Mouse (Mus musculus) stomach, embryonic 14.5 days (tissue): ENCODE data around the gene Prr12. TPM values are rescaled to one million over a fixed set of nuclear protein-coding genes. Genes with fewer than 3 reads are reported as not detected.

ENCODE experiments used
- ATAC-seq: fragments of 200-750 bp; cut with Nextera tagmentation; 2 replicates; pipeline ENCODE4 v1.8.0; 2017; ENCODE audit warnings: low read depth, moderate TSS enrichment; ENCODE audit not compliant: insufficient number of reproducible peaks, insufficient read depth, low FRiP score
- H3K27ac ChIP-seq: fragments of 300-500 bp; sonication (generic); 2 replicates; pipeline ENCODE4 v1.5.1; 2014; ENCODE audit warnings: mild to moderate bottlenecking, low read length, moderate library complexity, mixed read lengths
- H3K27me3 ChIP-seq: fragments of 300-500 bp; sonication (generic); 2 replicates; pipeline ENCODE4 v1.6.1; 2014; ENCODE audit warnings: low read length, control low read depth, mixed read lengths; ENCODE audit not compliant: control insufficient read depth, insufficient read depth
- H3K36me3 ChIP-seq: fragments of 300-500 bp; sonication (generic); 2 replicates; pipeline ENCODE4 v1.6.1; 2014; ENCODE audit warnings: mild to moderate bottlenecking, control low read depth, low read length, moderate library complexity, mixed read lengths; ENCODE audit not compliant: control insufficient read depth, insufficient read depth
- H3K4me1 ChIP-seq: fragments of 300-500 bp; sonication (generic); 2 replicates; pipeline ENCODE4 v1.6.1; 2014; ENCODE audit warnings: low read length, control low read depth, mixed read lengths; ENCODE audit not compliant: control insufficient read depth, insufficient read depth
- H3K4me2 ChIP-seq: fragments of 300-500 bp; sonication (generic); replicated peaks from 2 replicates; pipeline ENCODE4 v1.6.1; 2014; ENCODE audit warnings: low read depth, low read length, control low read depth
- H3K4me3 ChIP-seq: fragments of 300-500 bp; sonication (generic); 2 replicates; pipeline ENCODE4 v1.5.1; 2014; ENCODE audit warnings: low read depth, low read length, control low read depth
- H3K9ac ChIP-seq: fragments of 300-500 bp; sonication (generic); replicated peaks from 2 replicates; pipeline ENCODE4 v1.6.1; 2014; ENCODE audit warnings: low read depth, mild to moderate bottlenecking, control low read depth, low read length, moderate library complexity, mixed read lengths
- H3K9me3 ChIP-seq: fragments of 300-500 bp; sonication (generic); 2 replicates; pipeline ENCODE4 v1.6.1; 2016; ENCODE audit warnings: low read depth, low read length, control low read depth; ENCODE audit not compliant: control insufficient read depth
- WGBS: fragments of 180-500 bp; shearing (Covaris S2); extraction: QIAGEN DNeasy Blood & Tissue Kit; methylation state at CpG from one replicate; pipeline ENCODE4 v1.1.7; 2014; 5-methylcytosine and 5-hydroxymethylcytosine counted together
- polyA plus RNA-seq: library from polyadenylated mRNA; unstranded; fragments of >200 nt; fragmentation: Nextera tagmentation; extraction: Ambion mirVana; gene quantifications from 2 replicates; pipeline ENCODE4 v1.2.1, GENCODE M21; 2014

The Prr12 gene
- polyA plus RNA-seq, 1 experiment from 2014 or later, result 17.8 TPM

DNA sequence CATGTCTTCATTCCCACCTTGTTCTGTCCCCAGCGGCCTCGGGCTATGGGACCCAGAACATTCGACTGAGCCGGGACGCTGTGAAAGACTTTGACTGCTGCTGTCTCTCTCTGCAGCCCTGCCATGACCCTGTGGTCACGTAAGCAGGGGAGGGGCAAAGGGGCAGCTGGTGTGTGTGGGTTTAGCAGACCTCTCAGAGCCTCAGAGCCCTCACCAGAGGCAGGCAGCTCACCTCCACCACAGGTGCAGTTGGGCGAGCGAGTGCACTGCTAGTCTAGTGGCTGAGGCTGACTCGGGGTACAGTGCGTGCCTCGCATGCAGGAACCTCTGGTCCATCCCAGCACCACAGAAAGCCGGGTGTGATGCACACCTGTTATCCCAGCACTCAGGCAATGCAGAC lies 21.3 kb upstream of the Prr12 start:
- Histone ChIP-seq H3K9me3 (no peaks in the 10 kb centered on the region), H3K4me2 (no peak overlapping the region), H3K4me1 (no peaks in the 10 kb centered on the region), H3K27me3 (no peaks in the 10 kb centered on the region), H3K9ac (no peak overlapping the region), H3K4me3 (no peak overlapping the region), H3K27ac (no peak overlapping the region), H3K36me3 (peaks cover 7% of the 10 kb centered on the region)
- no peak for ATAC-seq
- 87% methylated on average over 12 of the region's 12 CpGs for WGBS

DNA sequence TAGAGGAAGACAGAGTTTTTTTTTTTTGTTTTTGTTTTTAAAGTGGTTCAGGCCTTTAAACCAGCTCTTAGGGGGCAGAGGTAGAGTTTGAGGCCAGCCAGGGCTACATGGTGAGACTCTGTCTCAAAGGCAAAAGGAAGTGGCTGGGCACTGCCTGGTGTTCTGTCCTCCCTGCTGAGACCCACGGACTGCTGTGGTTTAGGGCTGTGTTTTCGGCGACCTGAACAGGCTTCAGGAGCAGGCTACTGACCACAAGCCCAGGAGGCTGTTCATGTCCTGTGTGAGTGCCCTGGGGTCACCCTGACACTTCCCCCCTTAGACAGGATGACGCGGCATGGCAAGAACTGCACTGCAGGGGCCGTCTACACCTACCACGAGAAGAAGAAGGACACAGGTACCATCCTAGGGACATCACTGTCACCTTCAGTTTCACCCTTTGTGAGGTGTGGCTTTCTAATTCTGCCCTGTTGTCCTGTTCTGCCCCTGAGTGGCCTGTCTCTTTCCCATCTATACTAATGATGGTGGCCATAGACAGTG lies 20.6 kb upstream of the Prr12 start:
- WGBS, result 80% methylated on average over 7 of the region's 7 CpGs
- ATAC-seq, result no peak
- H3K9ac ChIP-seq, result no peak overlapping the region
- no peaks in the 10 kb centered on the region for H3K27me3 ChIP-seq
- H3K36me3 ChIP-seq, result peaks cover 7% of the 10 kb centered on the region
- no peak overlapping the region for H3K27ac ChIP-seq
- no peak overlapping the region for H3K4me2 ChIP-seq
- H3K4me3 ChIP-seq, result no peak overlapping the region
- H3K4me1 ChIP-seq, result no peaks in the 10 kb centered on the region
- H3K9me3 ChIP-seq, result no peaks in the 10 kb centered on the region

DNA sequence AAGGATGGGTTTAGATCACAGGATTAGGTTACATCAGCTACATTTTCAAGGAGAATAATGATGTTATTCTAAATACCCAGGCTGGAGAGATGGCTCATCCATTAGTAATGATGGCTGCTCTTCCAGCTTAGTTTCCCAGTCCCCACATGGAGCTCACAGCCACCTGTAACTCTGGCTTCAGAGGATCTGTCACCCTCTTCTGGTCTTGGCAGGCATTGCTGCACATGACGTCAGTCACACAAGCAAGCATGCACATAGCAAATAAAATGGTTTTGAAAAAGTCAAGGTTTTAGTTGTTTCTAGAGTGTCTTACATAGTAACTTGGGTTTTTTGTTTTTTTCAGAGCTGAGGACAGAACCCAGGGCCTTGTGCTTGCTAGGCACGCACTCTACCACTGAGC lies 19.5 kb upstream of the Prr12 start:
- no peak overlapping the region for H3K9ac ChIP-seq
- ATAC-seq, result no peak
- H3K4me1 ChIP-seq, result no peaks in the 10 kb centered on the region
- no peak overlapping the region for H3K4me3 ChIP-seq
- H3K36me3 ChIP-seq, result peaks cover 7% of the 10 kb centered on the region
- no peak overlapping the region for H3K4me2 ChIP-seq
- no peak overlapping the region for H3K27ac ChIP-seq
- no peaks in the 10 kb centered on the region for H3K9me3 ChIP-seq
- H3K27me3 ChIP-seq, result no peaks in the 10 kb centered on the region
- 76% methylated on average over 2 of the region's 2 CpGs for WGBS

DNA sequence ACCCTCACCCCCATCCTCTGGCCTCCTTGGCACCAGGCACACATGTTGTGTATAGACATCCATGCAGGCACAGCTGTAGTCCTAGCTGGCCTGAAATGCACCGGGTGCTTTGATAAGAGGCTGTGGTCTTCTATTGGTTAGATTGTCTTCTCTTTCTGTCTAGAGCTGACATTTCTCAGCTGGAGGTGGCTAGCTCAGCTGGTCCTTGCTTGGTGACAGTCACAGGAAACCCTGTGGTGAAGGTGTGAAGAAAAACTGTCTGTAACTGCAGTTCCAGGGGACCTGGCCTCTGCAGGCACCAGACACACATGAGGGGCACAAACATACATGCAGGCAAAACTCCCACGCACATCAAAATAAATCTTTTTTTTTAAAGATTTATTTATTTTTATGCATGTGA lies 17.0 kb upstream of the Prr12 start:
- Histone ChIP-seq H3K36me3 (no peaks in the 10 kb centered on the region; the same call in none of the 2 replicates), H3K9ac (no peak overlapping the region), H3K27ac (no peak overlapping the region), H3K4me3 (no peak overlapping the region), H3K4me1 (no peaks in the 10 kb centered on the region), H3K4me2 (no peak overlapping the region), H3K27me3 (no peaks in the 10 kb centered on the region), H3K9me3 (no peaks in the 10 kb centered on the region)
- WGBS, result 82% methylated on average over 2 of the region's 2 CpGs
- ATAC-seq, result no peak

DNA sequence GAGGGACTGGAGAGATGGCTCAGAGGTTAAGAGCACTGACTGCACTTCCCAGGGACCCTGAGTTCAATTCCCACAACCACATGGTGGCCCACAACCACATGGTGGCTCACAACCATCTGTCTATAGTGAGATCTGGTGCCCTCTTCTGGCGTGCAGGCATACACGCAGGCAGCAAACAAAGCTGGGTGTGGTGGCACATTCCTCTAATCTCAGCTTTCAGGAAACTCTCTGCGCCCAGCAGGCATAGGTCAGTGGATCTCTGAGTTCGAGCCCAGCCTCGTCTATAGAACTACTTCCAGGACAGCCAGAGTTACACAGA lies 15.3 kb upstream of the Prr12 start:
- Histone ChIP-seq H3K4me3 (no peak overlapping the region), H3K4me2 (no peak overlapping the region)
- no peak for ATAC-seq

DNA sequence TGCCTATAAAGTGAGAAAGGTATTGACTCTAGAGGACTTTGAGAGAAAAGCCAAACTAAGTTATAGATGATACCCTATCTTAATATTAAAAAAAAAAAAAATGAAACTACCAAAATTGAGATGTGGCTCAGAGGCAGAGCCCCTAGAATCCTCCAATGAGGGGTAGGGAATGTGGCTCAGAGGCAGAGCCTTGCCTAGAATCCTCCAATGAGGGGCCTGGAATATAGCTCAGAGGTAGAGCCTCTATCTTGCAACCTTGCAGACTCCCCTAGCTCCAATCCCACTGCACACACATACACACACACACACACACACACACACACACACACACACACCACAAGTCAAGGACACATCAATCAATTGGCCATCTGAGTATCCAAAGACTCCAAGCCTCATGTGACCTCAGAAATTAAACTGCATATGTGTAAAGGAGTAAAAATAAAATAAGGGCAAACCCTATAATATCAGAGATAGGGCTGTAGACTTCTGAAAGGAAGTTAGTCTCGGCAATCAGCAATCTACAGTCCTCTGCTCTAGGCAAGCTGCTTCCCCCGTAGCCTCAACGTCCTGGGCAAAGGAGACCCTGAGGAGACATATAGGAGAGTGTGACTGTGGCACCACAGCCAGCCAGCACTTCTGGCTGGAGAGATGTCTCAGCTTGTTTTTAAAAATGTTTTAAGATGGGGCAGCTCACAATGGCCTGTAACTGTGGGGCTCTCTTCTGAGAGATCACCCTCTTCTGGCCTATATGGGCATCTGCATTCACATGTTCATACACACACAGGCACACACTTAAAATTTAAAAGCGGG lies 14.7 kb upstream of the Prr12 start:
- Histone ChIP-seq H3K4me3 (no peak overlapping the region), H3K4me2 (no peak overlapping the region), H3K27ac (no peak overlapping the region), H3K36me3 (no peaks in the 10 kb centered on the region), H3K9me3 (no peaks in the 10 kb centered on the region), H3K4me1 (no peaks in the 10 kb centered on the region), H3K27me3 (no peaks in the 10 kb centered on the region), H3K9ac (no peak overlapping the region)
- ATAC-seq, result no peak
- WGBS, result 68% methylated on average over 4 of the region's 4 CpGs

More for the DNA sequence above, 15.3 kb upstream of the Prr12 start:
- no peaks in the 10 kb centered on the region for H3K36me3 ChIP-seq
- no peak overlapping the region for H3K9ac ChIP-seq
- no peaks in the 10 kb centered on the region for H3K9me3 ChIP-seq
- H3K4me1 ChIP-seq, result no peaks in the 10 kb centered on the region
- H3K27ac ChIP-seq, result no peak overlapping the region
- WGBS, result 27% methylated on average over 5 of the region's 5 CpGs
- no peaks in the 10 kb centered on the region for H3K27me3 ChIP-seq

DNA sequence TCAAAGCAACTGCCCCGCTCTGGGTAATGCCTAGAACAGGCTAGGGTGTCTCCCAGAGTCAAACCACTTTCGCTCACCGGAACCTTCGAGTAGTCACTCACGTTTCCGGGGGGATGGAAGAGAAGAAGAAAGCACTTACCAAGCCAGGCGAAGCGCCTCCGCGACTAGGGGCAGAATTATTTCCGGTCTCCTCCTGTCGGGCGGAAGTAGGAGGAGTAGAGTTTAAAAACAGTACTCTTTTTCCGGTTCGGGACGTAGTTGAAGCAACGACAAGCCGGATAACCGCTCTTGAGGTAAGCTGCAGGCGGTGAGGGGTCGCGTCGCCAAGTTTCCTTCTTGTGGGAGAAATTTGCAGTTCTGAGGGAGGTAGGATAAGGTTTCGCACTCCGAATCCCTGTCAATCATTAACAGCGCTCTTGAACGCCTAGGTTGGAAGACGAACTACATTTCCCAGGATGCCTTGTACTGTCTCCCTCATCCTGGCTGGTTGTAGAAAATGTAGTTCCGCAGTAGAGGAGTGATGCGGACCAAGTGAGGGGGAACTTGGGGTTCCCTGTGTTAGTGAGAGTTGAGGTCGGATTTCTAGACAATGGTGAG lies 9.7 kb upstream of the Prr12 start, which contains the start of the genes Nosip and Prrg2:
TSS of gene Nosip (plus strand) at position 191 of the 597 bp plus-strand sequence.
TSS of gene Prrg2 (minus strand) at position 439 of the 597 bp plus-strand sequence.
- H3K4me1 ChIP-seq, result peaks cover 9% of the 10 kb centered on the region
- under 1% methylated on average over 31 of the region's 31 CpGs for WGBS
- H3K27ac ChIP-seq, result peak within 1 kb of the TSS; percentile 89
- peak within 1 kb of the TSS; percentile 69 for H3K4me3 ChIP-seq
- H3K9me3 ChIP-seq, result no peaks in the 10 kb centered on the region
- peak within 1 kb of the TSS; percentile 64 for H3K4me2 ChIP-seq
- no peaks in the 10 kb centered on the region for H3K36me3 ChIP-seq
- H3K9ac ChIP-seq, result peak within 1 kb of the TSS; percentile 42
- no peaks in the 10 kb centered on the region for H3K27me3 ChIP-seq
- peak; percentile 88 for ATAC-seq

DNA sequence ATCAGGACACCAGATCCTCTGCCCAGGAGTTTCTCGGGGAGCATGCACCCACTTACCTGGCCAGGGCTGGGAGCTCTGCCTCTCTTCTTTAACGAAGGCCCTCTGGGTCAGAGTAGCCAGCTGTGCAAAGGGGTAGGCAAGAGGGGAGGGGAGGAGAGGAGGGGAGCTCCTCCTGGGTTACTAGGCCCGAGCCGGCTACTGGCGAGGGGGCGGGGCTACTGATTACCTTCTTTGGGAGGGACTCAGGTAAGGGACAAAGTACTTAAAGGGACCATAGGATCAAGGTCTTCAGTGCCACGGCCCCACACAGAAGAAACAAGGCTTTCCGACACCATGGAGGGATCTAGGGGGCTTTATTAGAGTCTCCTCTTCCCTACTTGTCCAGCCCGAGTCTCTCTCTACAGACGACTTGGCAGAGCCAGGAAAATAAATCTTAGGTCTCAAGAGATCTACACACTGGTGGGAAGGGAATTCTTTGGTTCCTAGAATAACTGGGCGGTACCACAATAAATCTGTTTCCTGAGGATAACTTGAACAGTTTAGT lies 8.9 kb upstream of the Prr12 start:
- peaks cover 9% of the 10 kb centered on the region for H3K4me1 ChIP-seq
- H3K27ac ChIP-seq, result peak overlapping the region; percentile 89
- ATAC-seq, result peak; percentile 54
- H3K36me3 ChIP-seq, result no peaks in the 10 kb centered on the region
- peak overlapping the region; percentile 42 for H3K9ac ChIP-seq
- 13% methylated on average over 11 of the region's 11 CpGs for WGBS
- peak overlapping the region; percentile 64 for H3K4me2 ChIP-seq
- H3K27me3 ChIP-seq, result no peaks in the 10 kb centered on the region
- peak overlapping the region; percentile 69 for H3K4me3 ChIP-seq
- no peaks in the 10 kb centered on the region for H3K9me3 ChIP-seq
